Mouse (Mus musculus): ENCODE measurements around the gene Hmgn2.

DNA sequence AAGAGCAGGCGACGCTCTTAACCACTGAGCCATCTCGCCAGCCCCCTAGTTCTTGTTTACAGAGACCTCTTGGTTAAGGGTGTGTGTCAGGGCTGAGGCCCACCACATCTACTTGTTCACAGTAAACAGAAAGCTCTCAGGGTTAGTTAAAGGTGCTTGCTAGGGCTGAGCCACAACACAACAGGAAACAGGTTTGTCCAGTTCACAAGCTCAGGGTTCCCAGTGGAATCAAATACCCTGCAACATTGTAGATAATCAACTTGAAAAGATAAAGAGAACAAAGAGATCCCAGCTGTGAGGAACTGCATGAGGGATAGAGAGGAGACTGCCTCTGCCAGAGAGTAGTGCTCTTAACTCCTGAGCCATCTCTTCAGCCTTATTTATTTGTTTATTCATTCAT, 38.4 kb upstream of the Hmgn2 start:
- no peak for TF ChIP-seq POLR2A (IDR thresholded peaks at IDR 0.05; ENCODE audit: control insufficient read depth, extremely low read depth, insufficient read depth, low read length, poor library complexity)
- TF ChIP-seq CTCF (IDR thresholded peaks at IDR 0.05; ENCODE audit: borderline replicate concordance, control insufficient read depth, extremely low read depth, insufficient read depth, low read length, poor library complexity) = no peak
